Mouse (Mus musculus) CH12.LX (cell line): Measurements from ENCODE around the gene Dnal1.

Source experiments
- CTCF ChIP-seq, 2 experiments: IDR thresholded peaks in 1 of 2; conservative IDR thresholded peaks in 1 of 2; 2 replicates each; pipeline ENCODE4 v1.5.1; 2011 to 2012; ENCODE audit warnings: low read depth in 2 of 2, low read length in 2 of 2, improper control_type of control experiment in 1 of 2, inconsistent platforms in 1 of 2, mild to moderate bottlenecking in 1 of 2, moderate library complexity in 1 of 2
- MAX ChIP-seq: IDR thresholded peaks from 2 replicates; pipeline ENCODE4 v1.6.1; 2011; ENCODE audit warnings: low read length, improper control_type of control experiment
- POLR2A ChIP-seq: IDR thresholded peaks from 2 replicates; pipeline ENCODE4 v1.6.1; 2011; ENCODE audit warnings: low read depth, mild to moderate bottlenecking, improper control_type of control experiment, low read length
- POLR2AphosphoS2 ChIP-seq: IDR thresholded peaks from 2 replicates; pipeline ENCODE4 v1.6.1; 2011; ENCODE audit warnings: low read depth, low read length, improper control_type of control experiment
- RAD21 ChIP-seq: IDR thresholded peaks from 2 replicates; pipeline ENCODE4 v1.6.1; 2011; ENCODE audit warnings: low read depth, mild to moderate bottlenecking, low read length, improper control_type of control experiment, moderate library complexity
- TCF12 ChIP-seq: IDR thresholded peaks from 2 replicates; pipeline ENCODE4 v1.6.1; 2014; ENCODE audit warnings: low read depth, mild to moderate bottlenecking, inconsistent platforms, low read length, improper control_type of control experiment
- USF1 ChIP-seq: IDR thresholded peaks from 2 replicates; pipeline ENCODE4 v1.6.1; 2014; ENCODE audit warnings: low read depth, mild to moderate bottlenecking, inconsistent platforms, low read length, improper control_type of control experiment
- ZNF384 ChIP-seq: IDR thresholded peaks from 2 replicates; pipeline ENCODE4 v1.6.1; 2012; ENCODE audit warnings: low read depth, low read length, improper control_type of control experiment, inconsistent platforms

DNA sequence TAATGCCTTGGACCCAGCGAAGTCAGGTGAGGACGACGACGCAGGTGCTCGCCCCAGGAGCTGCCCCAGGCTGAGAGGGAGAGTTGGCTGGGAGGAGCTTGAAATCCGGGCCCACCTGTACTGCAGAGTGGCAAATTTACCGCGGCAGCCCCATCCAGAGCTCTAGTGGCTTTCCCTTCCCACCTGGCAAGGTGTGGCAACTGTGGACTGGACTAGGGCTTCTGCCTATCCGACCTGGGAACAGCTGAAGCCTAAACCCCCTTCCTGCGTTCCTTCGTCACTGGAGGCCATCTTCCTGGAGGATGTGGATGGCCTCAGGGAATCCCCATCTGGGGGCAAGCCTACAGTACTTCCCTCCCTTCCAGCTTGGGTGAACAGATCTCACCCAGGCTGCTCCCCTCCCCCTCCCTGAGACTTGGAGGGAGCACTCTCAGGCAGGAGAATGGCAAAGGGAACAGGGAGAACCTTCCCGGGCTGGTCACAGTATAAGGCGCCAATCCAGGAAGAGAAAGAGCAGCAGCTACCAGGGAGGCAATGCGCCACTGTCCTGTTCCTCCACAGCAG lies 74.8 kb downstream of the Dnal1 start:
- TF ChIP-seq CTCF (conservative IDR thresholded peaks at IDR 0.05 in 1 of 2, IDR thresholded peaks at IDR 0.05 in 1 of 2; ENCODE audit: low read depth in 2 of 2, low read length in 2 of 2): no peak
- TF ChIP-seq RAD21: no peak
- no peak for TF ChIP-seq MAX
- no peak for TF ChIP-seq POLR2A
- TF ChIP-seq POLR2AphosphoS2: no peak
- TF ChIP-seq TCF12: no peak
- TF ChIP-seq ZNF384: no peak
- TF ChIP-seq USF1: no peak
